Mouse (Mus musculus) thymus, adult 2 months (tissue): ENCODE results near the gene Trpm8.

ENCODE experiments used
- CTCF ChIP-seq: fragments of 200-500 bp; IDR thresholded peaks from 2 replicates; pipeline ENCODE4 v1.5.1; 2012; ENCODE audit warnings: mild to moderate bottlenecking, control low read depth, low read length, moderate library complexity, borderline replicate concordance; ENCODE audit not compliant: control insufficient read depth, poor library complexity, insufficient read depth; ENCODE audit errors: extremely low read depth
- POLR2A ChIP-seq: fragments of 200-500 bp; IDR thresholded peaks from 2 replicates; pipeline ENCODE4 v1.6.1; 2012; ENCODE audit warnings: mild to moderate bottlenecking, low read length, control low read depth, moderate library complexity; ENCODE audit not compliant: control insufficient read depth, poor library complexity, insufficient read depth; ENCODE audit errors: extremely low read depth

DNA sequence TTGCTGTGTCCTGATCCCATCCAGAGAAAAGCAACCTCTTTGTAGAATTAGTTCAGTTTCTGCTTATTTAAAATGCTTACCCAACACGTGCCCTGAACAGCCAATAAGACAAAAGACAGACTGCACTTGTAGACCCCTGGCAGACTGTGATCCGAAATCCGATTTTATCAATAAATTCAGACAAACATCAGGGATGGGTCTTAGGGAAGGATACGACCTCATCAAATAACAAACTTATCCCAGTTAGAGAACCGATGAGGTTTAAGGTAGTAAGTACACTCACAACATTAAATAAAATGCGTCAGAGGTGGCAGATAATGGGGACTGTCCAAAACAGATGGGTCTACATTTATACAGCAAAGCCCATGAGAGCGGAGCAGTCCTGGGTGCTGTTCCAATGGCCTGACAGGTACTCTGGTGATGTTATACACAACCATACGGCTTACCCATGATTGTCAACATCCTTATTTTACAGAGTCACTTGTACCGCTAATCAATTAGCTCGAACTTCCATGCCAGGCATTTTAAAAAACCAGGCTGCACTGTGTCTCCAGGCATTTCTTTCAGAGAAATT is 850 bp upstream of the Trpm8 start:
- TF ChIP-seq POLR2A = no peak
- TF ChIP-seq CTCF = no peak
